Mouse (Mus musculus): Measurements from ENCODE around the gene Tpst1. TPM values are rescaled to one million over a fixed set of nuclear protein-coding genes. Genes with fewer than 3 reads are reported as not detected.

The Tpst1 gene
- polyA plus RNA-seq, 1 experiment from 2014 or later, result 58.1 TPM

- H3K9ac ChIP-seq (ENCODE audit: low read length), result no peak overlapping the region
- H3K27ac ChIP-seq (ENCODE audit: low read length), result no peak overlapping the region
- ATAC-seq (ENCODE audit: low read depth), result no peak
- no peaks in the 10 kb centered on the region for H3K36me3 ChIP-seq (ENCODE audit: control insufficient read depth, insufficient read depth, low read length)
- 0 out of 2 replicates have a peak, but pooled peaks cover 2% of the 10 kb centered on the region for H3K9me3 ChIP-seq (ENCODE audit: control insufficient read depth, low read length)
- H3K4me3 ChIP-seq (ENCODE audit: low read length), result no peak overlapping the region
- WGBS, result 94% methylated on average over 8 of the region's 8 CpGs
- H3K4me1 ChIP-seq (replicated peaks; ENCODE audit: control insufficient read depth, insufficient read depth, low read length), result peaks cover 13% of the 10 kb centered on the region
- H3K27me3 ChIP-seq (ENCODE audit: control insufficient read depth, insufficient read depth, low read depth, low read length), result no peaks in the 10 kb centered on the region
- no peak overlapping the region for H3K4me2 ChIP-seq (ENCODE audit: low read depth, low read length)
These were observed 8.2 kb downstream of the Tpst1 start for GRCm38 (mm10) chr5:130081181-130081881.

- Histone ChIP-seq H3K36me3 (ENCODE audit: control insufficient read depth, insufficient read depth, low read length) (no peaks in the 10 kb centered on the region), H3K4me2 (ENCODE audit: low read depth, low read length) (no peak overlapping the region), H3K9ac (ENCODE audit: low read length) (no peak overlapping the region), H3K27ac (ENCODE audit: low read length) (no peak overlapping the region), H3K4me3 (ENCODE audit: low read length) (no peak overlapping the region), H3K9me3 (ENCODE audit: control insufficient read depth, low read length) (0 out of 2 replicates have a peak, but pooled peaks cover 2% of the 10 kb centered on the region), H3K4me1 (replicated peaks; ENCODE audit: control insufficient read depth, insufficient read depth, low read length) (peaks cover 13% of the 10 kb centered on the region), H3K27me3 (ENCODE audit: control insufficient read depth, insufficient read depth, low read depth, low read length) (no peaks in the 10 kb centered on the region)
- WGBS, result 73% methylated on average over 4 of the region's 4 CpGs
- ATAC-seq (ENCODE audit: low read depth), result no peak
These were observed 9.3 kb downstream of the Tpst1 start for GRCm38 (mm10) chr5:130082431-130082830.

DNA sequence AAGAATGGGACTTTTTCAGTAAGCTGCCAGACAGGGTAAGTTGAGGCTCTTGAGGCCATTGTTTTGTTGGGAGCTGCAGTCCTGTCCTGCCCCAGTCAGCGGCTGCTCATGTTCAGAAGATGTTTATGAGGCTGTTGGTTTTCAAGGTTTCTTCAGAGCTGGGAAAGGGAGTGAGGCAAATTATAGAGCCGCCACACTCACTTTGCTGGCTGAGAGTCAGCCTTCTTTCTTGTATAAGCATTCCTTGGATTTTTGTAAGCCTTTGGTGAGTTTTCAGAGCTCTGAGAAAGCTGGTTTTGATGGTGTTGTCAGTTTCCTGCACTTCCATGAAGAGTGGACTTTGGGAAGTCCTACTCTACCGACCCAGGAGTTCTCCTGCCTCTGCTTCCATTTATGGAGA, 11.1 kb downstream of the Tpst1 start:
- Histone ChIP-seq H3K9me3 (ENCODE audit: control insufficient read depth, low read length) (0 out of 2 replicates have a peak, but pooled peaks cover 2% of the 10 kb centered on the region), H3K4me2 (ENCODE audit: low read depth, low read length) (no peak overlapping the region), H3K9ac (ENCODE audit: low read length) (no peak overlapping the region), H3K27me3 (ENCODE audit: control insufficient read depth, insufficient read depth, low read depth, low read length) (no peaks in the 10 kb centered on the region), H3K27ac (ENCODE audit: low read length) (peak overlapping the region; percentile 9; the same call in 1 of the 2 replicates), H3K36me3 (ENCODE audit: control insufficient read depth, insufficient read depth, low read length) (no peaks in the 10 kb centered on the region), H3K4me3 (ENCODE audit: low read length) (no peak overlapping the region), H3K4me1 (replicated peaks; ENCODE audit: control insufficient read depth, insufficient read depth, low read length) (peaks cover 9% of the 10 kb centered on the region; the same call in 1 of the 2 replicates)
- 63% methylated on average over 3 of the region's 3 CpGs for WGBS
- ATAC-seq (ENCODE audit: low read depth), result no peak

- 65% methylated on average over 7 of the region's 7 CpGs for WGBS
- no peak for ATAC-seq (ENCODE audit: low read depth)
These were observed 14.9 kb downstream of the Tpst1 start for GRCm38 (mm10) chr5:130088008-130088407.

GRCm38 (mm10) chr5:130088612-130089011, 15.5 kb downstream of the Tpst1 start:
- no peaks in the 10 kb centered on the region for H3K9me3 ChIP-seq (ENCODE audit: control insufficient read depth, low read length)
- no peak for ATAC-seq (ENCODE audit: low read depth)
- no peak overlapping the region for H3K4me3 ChIP-seq (ENCODE audit: low read length)
- H3K27me3 ChIP-seq (ENCODE audit: control insufficient read depth, insufficient read depth, low read depth, low read length), result no peaks in the 10 kb centered on the region
- H3K27ac ChIP-seq (ENCODE audit: low read length), result no peak overlapping the region
- H3K4me2 ChIP-seq (ENCODE audit: low read depth, low read length), result no peak overlapping the region
- H3K4me1 ChIP-seq (replicated peaks; ENCODE audit: control insufficient read depth, insufficient read depth, low read length), result peaks cover 4% of the 10 kb centered on the region; the same call in 1 of the 2 replicates
- WGBS, result 81% methylated on average over 4 of the region's 4 CpGs
- H3K9ac ChIP-seq (ENCODE audit: low read length), result no peak overlapping the region
- no peaks in the 10 kb centered on the region for H3K36me3 ChIP-seq (ENCODE audit: control insufficient read depth, insufficient read depth, low read length)

More at GRCm38 (mm10) chr5:130088008-130088407, 14.9 kb downstream of the Tpst1 start:
- H3K36me3 ChIP-seq (ENCODE audit: control insufficient read depth, insufficient read depth, low read length), result no peaks in the 10 kb centered on the region
- no peak overlapping the region for H3K4me2 ChIP-seq (ENCODE audit: low read depth, low read length)
- peaks cover 4% of the 10 kb centered on the region; the same call in 1 of the 2 replicates for H3K4me1 ChIP-seq (replicated peaks; ENCODE audit: control insufficient read depth, insufficient read depth, low read length)
- no peaks in the 10 kb centered on the region for H3K9me3 ChIP-seq (ENCODE audit: control insufficient read depth, low read length)
- H3K27ac ChIP-seq (ENCODE audit: low read length), result no peak overlapping the region
- H3K4me3 ChIP-seq (ENCODE audit: low read length), result no peak overlapping the region
- no peaks in the 10 kb centered on the region for H3K27me3 ChIP-seq (ENCODE audit: control insufficient read depth, insufficient read depth, low read depth, low read length)
- H3K9ac ChIP-seq (ENCODE audit: low read length), result no peak overlapping the region

DNA sequence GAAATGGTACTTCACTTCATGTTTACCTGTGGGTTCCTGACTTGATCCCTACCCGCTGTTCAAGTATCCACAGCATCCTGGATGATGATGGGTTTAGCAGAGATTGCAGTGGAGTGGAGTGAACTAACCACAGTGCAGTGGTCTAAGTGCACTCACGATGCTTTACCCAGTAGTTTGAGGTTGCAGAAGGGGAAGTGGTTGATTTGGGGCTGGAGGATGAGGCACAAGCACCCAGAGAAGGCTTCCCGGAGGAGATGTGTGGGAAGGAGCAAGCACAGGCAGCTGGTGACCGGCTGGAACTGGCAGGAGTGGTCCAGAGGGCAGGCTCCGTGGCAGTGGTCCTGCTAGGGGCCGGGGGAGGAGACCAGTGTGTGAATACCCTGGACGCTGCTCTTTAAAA, 16.1 kb downstream of the Tpst1 start:
- no peak for ATAC-seq (ENCODE audit: low read depth)
- no peaks in the 10 kb centered on the region for H3K9me3 ChIP-seq (ENCODE audit: control insufficient read depth, low read length)
- H3K4me2 ChIP-seq (ENCODE audit: low read depth, low read length), result no peak overlapping the region
- peaks cover under 1% of the 10 kb centered on the region; the same call in 1 of the 2 replicates for H3K4me1 ChIP-seq (replicated peaks; ENCODE audit: control insufficient read depth, insufficient read depth, low read length)
- no peaks in the 10 kb centered on the region for H3K36me3 ChIP-seq (ENCODE audit: control insufficient read depth, insufficient read depth, low read length)
- no peak overlapping the region for H3K9ac ChIP-seq (ENCODE audit: low read length)
- WGBS, result 57% methylated on average over 7 of the region's 7 CpGs
- H3K27ac ChIP-seq (ENCODE audit: low read length), result no peak overlapping the region
- no peaks in the 10 kb centered on the region for H3K27me3 ChIP-seq (ENCODE audit: control insufficient read depth, insufficient read depth, low read depth, low read length)
- H3K4me3 ChIP-seq (ENCODE audit: low read length), result no peak overlapping the region

GRCm38 (mm10) chr5:130089626-130090393, 16.7 kb downstream of the Tpst1 start:
- Histone ChIP-seq H3K27me3 (ENCODE audit: control insufficient read depth, insufficient read depth, low read depth, low read length) (no peaks in the 10 kb centered on the region), H3K9ac (ENCODE audit: low read length) (no peak overlapping the region), H3K27ac (ENCODE audit: low read length) (no peak overlapping the region), H3K4me1 (replicated peaks; ENCODE audit: control insufficient read depth, insufficient read depth, low read length) (no peaks in the 10 kb centered on the region; the same call in 1 of the 2 replicates), H3K9me3 (ENCODE audit: control insufficient read depth, low read length) (no peaks in the 10 kb centered on the region), H3K36me3 (ENCODE audit: control insufficient read depth, insufficient read depth, low read length) (no peaks in the 10 kb centered on the region), H3K4me3 (ENCODE audit: low read length) (no peak overlapping the region), H3K4me2 (ENCODE audit: low read depth, low read length) (no peak overlapping the region)
- 74% methylated on average over 18 of the region's 18 CpGs for WGBS
- ATAC-seq (ENCODE audit: low read depth), result no peak

DNA sequence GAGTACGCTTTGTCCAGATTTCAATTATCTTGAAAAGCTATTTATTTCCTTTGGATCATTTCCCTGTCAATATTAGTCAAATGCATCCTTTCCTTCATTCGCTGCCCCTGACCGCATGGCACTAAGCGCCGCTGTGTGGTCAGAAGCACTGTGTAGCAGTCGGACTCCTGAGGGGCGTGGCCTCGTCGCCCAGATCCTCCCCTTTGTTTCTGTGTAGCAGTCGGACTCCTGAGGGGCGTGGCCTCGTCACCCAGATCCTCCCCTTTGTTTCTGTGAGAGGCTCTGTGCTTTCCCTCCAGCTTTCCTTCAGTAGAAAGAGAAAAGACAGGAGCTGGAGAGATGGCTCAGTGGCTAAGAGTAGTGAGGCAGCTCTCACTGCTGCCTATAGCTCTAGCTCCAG, 23.6 kb downstream of the Tpst1 start:
- Histone ChIP-seq H3K9me3 (ENCODE audit: control insufficient read depth, low read length) (no peaks in the 10 kb centered on the region), H3K27me3 (ENCODE audit: control insufficient read depth, insufficient read depth, low read depth, low read length) (no peaks in the 10 kb centered on the region), H3K27ac (ENCODE audit: low read length) (no peak overlapping the region), H3K4me2 (ENCODE audit: low read depth, low read length) (no peak overlapping the region), H3K4me1 (replicated peaks; ENCODE audit: control insufficient read depth, insufficient read depth, low read length) (0 out of 2 replicates have a peak, but pooled peaks cover 2% of the 10 kb centered on the region), H3K4me3 (ENCODE audit: low read length) (no peak overlapping the region), H3K9ac (ENCODE audit: low read length) (no peak overlapping the region), H3K36me3 (ENCODE audit: control insufficient read depth, insufficient read depth, low read length) (peaks cover under 1% of the 10 kb centered on the region; the same call in 1 of the 2 replicates)
- WGBS, result 60% methylated on average over 12 of the region's 12 CpGs
- peak; percentile 59; the same call in 1 of the 2 replicates for ATAC-seq (ENCODE audit: low read depth)

DNA sequence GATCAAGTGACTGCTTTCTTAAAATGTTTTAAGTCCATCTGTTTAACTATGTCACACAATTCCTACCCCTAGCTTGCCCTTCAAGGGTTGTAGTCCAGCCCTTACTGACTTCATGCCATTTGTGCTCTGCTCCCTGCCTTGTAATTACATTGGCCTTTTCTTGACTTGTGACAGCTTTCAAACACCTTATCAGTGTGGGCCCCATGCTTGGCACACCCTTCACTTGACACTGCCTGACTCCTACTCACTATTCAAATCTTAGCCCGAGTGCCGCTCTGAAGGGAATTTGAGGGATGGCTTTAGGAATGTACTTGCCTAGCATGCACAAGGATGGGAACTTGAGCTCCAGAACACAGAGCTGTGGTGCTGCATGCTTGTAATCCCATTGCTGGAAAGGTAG, 24.7 kb downstream of the Tpst1 start:
- H3K4me3 ChIP-seq (ENCODE audit: low read length), result no peak overlapping the region
- H3K27ac ChIP-seq (ENCODE audit: low read length), result no peak overlapping the region
- peaks cover 6% of the 10 kb centered on the region; the same call in 1 of the 2 replicates for H3K36me3 ChIP-seq (ENCODE audit: control insufficient read depth, insufficient read depth, low read length)
- no peaks in the 10 kb centered on the region for H3K9me3 ChIP-seq (ENCODE audit: control insufficient read depth, low read length)
- no peaks in the 10 kb centered on the region for H3K27me3 ChIP-seq (ENCODE audit: control insufficient read depth, insufficient read depth, low read depth, low read length)
- H3K9ac ChIP-seq (ENCODE audit: low read length), result no peak overlapping the region
- WGBS, result 26% methylated on average over 2 of the region's 2 CpGs
- ATAC-seq (ENCODE audit: low read depth), result peak; percentile 34; the same call in 1 of the 2 replicates
- H3K4me2 ChIP-seq (ENCODE audit: low read depth, low read length), result no peak overlapping the region
- H3K4me1 ChIP-seq (replicated peaks; ENCODE audit: control insufficient read depth, insufficient read depth, low read length), result 0 out of 2 replicates have a peak, but pooled peaks cover 2% of the 10 kb centered on the region
